Mouse (Mus musculus): ENCODE measurements around the gene Aplp2.

Aplp2 gene

GRCm38 (mm10) chr9:31223475-31223874, 11.9 kb upstream of the Aplp2 start:
- DNase-seq, result no peak

- no peak for DNase-seq
Observed at GRCm38 (mm10) chr9:31221170-31221569, 9.6 kb upstream of the Aplp2 start.

- DNase-seq, result no peak
Observed at GRCm38 (mm10) chr9:31217631-31218380, 6.2 kb upstream of the Aplp2 start.

- DNase-seq, result peak; percentile 14
Observed at GRCm38 (mm10) chr9:31212500-31213008, 939 bp upstream of the Aplp2 start.

- peak; percentile 14 for DNase-seq
Observed at GRCm38 (mm10) chr9:31210749-31211689, 596 bp downstream of the Aplp2 start.

- DNase-seq, result no peak
Observed at GRCm38 (mm10) chr9:31210163-31210562, 1.5 kb downstream of the Aplp2 start.

- DNase-seq, result no peak
Observed at GRCm38 (mm10) chr9:31209502-31209901, 2.1 kb downstream of the Aplp2 start.

- no peak for DNase-seq
Observed at GRCm38 (mm10) chr9:31207732-31208131, 3.9 kb downstream of the Aplp2 start.

GRCm38 (mm10) chr9:31204722-31205121, 6.9 kb downstream of the Aplp2 start:
- no peak for DNase-seq

- peak; percentile 57 for DNase-seq
Observed at GRCm38 (mm10) chr9:31203571-31204210, 7.9 kb downstream of the Aplp2 start.

GRCm38 (mm10) chr9:31203068-31203467, 8.5 kb downstream of the Aplp2 start:
- DNase-seq, result no peak

GRCm38 (mm10) chr9:31198614-31199013, 13.0 kb downstream of the Aplp2 start:
- no peak for DNase-seq

GRCm38 (mm10) chr9:31197782-31198181, 13.8 kb downstream of the Aplp2 start:
- DNase-seq, result no peak

- no peak for DNase-seq
Observed at GRCm38 (mm10) chr9:31196742-31197141, 14.9 kb downstream of the Aplp2 start.

GRCm38 (mm10) chr9:31195573-31195972, 16.0 kb downstream of the Aplp2 start:
- no peak for DNase-seq

GRCm38 (mm10) chr9:31192378-31192777, 19.2 kb downstream of the Aplp2 start:
- no peak for DNase-seq

- DNase-seq, result no peak
Observed at GRCm38 (mm10) chr9:31191543-31191942, 20.1 kb downstream of the Aplp2 start.

GRCm38 (mm10) chr9:31189194-31189593, 22.4 kb downstream of the Aplp2 start:
- no peak for DNase-seq

GRCm38 (mm10) chr9:31184439-31184838, 27.2 kb downstream of the Aplp2 start:
- no peak for DNase-seq

GRCm38 (mm10) chr9:31183061-31183460, 28.6 kb downstream of the Aplp2 start:
- no peak for DNase-seq

GRCm38 (mm10) chr9:31181291-31182085, 30.1 kb downstream of the Aplp2 start:
- DNase-seq, result no peak

GRCm38 (mm10) chr9:31177692-31178091, 33.9 kb downstream of the Aplp2 start:
- DNase-seq, result no peak

Measured in layer of hippocampus, adult 9-11 months (tissue).